Mouse (Mus musculus): ENCODE data around the gene Lgals7. TPM values are rescaled to one million over a fixed set of nuclear protein-coding genes. Genes with fewer than 3 reads are reported as not detected.

Lgals7 gene
- total RNA-seq, 1 experiment from 2014 or later, result 0.82 TPM

- ATAC-seq (replicated peaks; ENCODE audit: low read depth, poor library complexity, severe bottlenecking), result no peak
Observed at GRCm38 (mm10) chr7:28827338-28827737, 36.3 kb upstream of the Lgals7 start.

- ATAC-seq (replicated peaks; ENCODE audit: low read depth, poor library complexity, severe bottlenecking), result no peak
Observed at GRCm38 (mm10) chr7:28829821-28830220, 33.8 kb upstream of the Lgals7 start.

- no peak for ATAC-seq (replicated peaks; ENCODE audit: low read depth, poor library complexity, severe bottlenecking)
Observed at GRCm38 (mm10) chr7:28830981-28831380, 32.7 kb upstream of the Lgals7 start.

- peak; percentile 21 for ATAC-seq (replicated peaks; ENCODE audit: low read depth, poor library complexity, severe bottlenecking)
Observed at GRCm38 (mm10) chr7:28831411-28832125, 32.1 kb upstream of the Lgals7 start.

- ATAC-seq (replicated peaks; ENCODE audit: low read depth, poor library complexity, severe bottlenecking), result peak; percentile 46; the same call in 1 of the 2 replicates
Observed at GRCm38 (mm10) chr7:28832137-28832536, 31.5 kb upstream of the Lgals7 start.

- no peak for ATAC-seq (replicated peaks; ENCODE audit: low read depth, poor library complexity, severe bottlenecking)
Observed at GRCm38 (mm10) chr7:28833723-28834347, 29.8 kb upstream of the Lgals7 start, which contains the start of gene Lgals4. TSS of gene Lgals4 (plus strand) at chr7:28833854.

- ATAC-seq (replicated peaks; ENCODE audit: low read depth, poor library complexity, severe bottlenecking), result no peak
Observed at GRCm38 (mm10) chr7:28836936-28837335, 26.7 kb upstream of the Lgals7 start.

- ATAC-seq (replicated peaks; ENCODE audit: low read depth, poor library complexity, severe bottlenecking), result no peak
Observed at GRCm38 (mm10) chr7:28838331-28838730, 25.3 kb upstream of the Lgals7 start.

- ATAC-seq (replicated peaks; ENCODE audit: low read depth, poor library complexity, severe bottlenecking), result no peak
Observed at GRCm38 (mm10) chr7:28847273-28847672, 16.4 kb upstream of the Lgals7 start.

- ATAC-seq (replicated peaks; ENCODE audit: low read depth, poor library complexity, severe bottlenecking), result no peak
Observed at GRCm38 (mm10) chr7:28849700-28850236, 13.9 kb upstream of the Lgals7 start.

- no peak for ATAC-seq (replicated peaks; ENCODE audit: low read depth, poor library complexity, severe bottlenecking)
Observed at GRCm38 (mm10) chr7:28850642-28851041, 13.0 kb upstream of the Lgals7 start.

- ATAC-seq (replicated peaks; ENCODE audit: low read depth, poor library complexity, severe bottlenecking), result no peak
Observed at GRCm38 (mm10) chr7:28859953-28860352, 3.7 kb upstream of the Lgals7 start.

- no peak for ATAC-seq (replicated peaks; ENCODE audit: low read depth, poor library complexity, severe bottlenecking)
Observed at GRCm38 (mm10) chr7:28860898-28861297, 2.8 kb upstream of the Lgals7 start.

- ATAC-seq (replicated peaks; ENCODE audit: low read depth, poor library complexity, severe bottlenecking), result no peak
Observed at GRCm38 (mm10) chr7:28862817-28863499, 695 bp upstream of the Lgals7 start.

GRCm38 (mm10) chr7:28864288-28864750, 666 bp downstream of the Lgals7 start:
- ATAC-seq (replicated peaks; ENCODE audit: low read depth, poor library complexity, severe bottlenecking), result no peak

- peak; percentile 95 for ATAC-seq (replicated peaks; ENCODE audit: low read depth, poor library complexity, severe bottlenecking)
Observed at GRCm38 (mm10) chr7:28865481-28866300, 2.0 kb downstream of the Lgals7 start.

- ATAC-seq (replicated peaks; ENCODE audit: low read depth, poor library complexity, severe bottlenecking), result no peak
Observed at GRCm38 (mm10) chr7:28866769-28867507, 3.3 kb downstream of the Lgals7 start.

GRCm38 (mm10) chr7:28867508-28868340, 4.1 kb downstream of the Lgals7 start:
- ATAC-seq (replicated peaks; ENCODE audit: low read depth, poor library complexity, severe bottlenecking), result peak; percentile 53

All from common myeloid progenitor, adult 5-6 weeks (primary cell).